Mouse (Mus musculus) thymus, adult 2 months (tissue): ENCODE results near the gene Ush2a. TPM values are rescaled to one million over a fixed set of nuclear protein-coding genes. Genes with fewer than 3 reads are reported as not detected.

ENCODE experiments used
- DNase-seq: peaks from one replicate; pipeline ENCODE4 v3.0.0; 2021
- H3K27ac ChIP-seq: fragments of 200-500 bp; 2 replicates; pipeline ENCODE4 v1.5.1; 2012; ENCODE audit warnings: low read length, control low read depth; ENCODE audit not compliant: control insufficient read depth, insufficient read depth
- H3K27me3 ChIP-seq: fragments of 200-500 bp; 2 replicates; pipeline ENCODE4 v1.6.1; 2012; ENCODE audit warnings: mild to moderate bottlenecking, low read length, moderate library complexity, mixed read lengths; ENCODE audit not compliant: control insufficient read depth, insufficient read depth
- H3K36me3 ChIP-seq: fragments of 200-500 bp; 2 replicates; pipeline ENCODE4 v1.6.1; 2012; ENCODE audit warnings: mild to moderate bottlenecking, low read length, moderate library complexity; ENCODE audit not compliant: control insufficient read depth, insufficient read depth
- H3K4me1 ChIP-seq: fragments of 200-500 bp; replicated peaks from 2 replicates; pipeline ENCODE4 v1.6.1; 2012; ENCODE audit warnings: low read length; ENCODE audit not compliant: control insufficient read depth, insufficient read depth
- H3K4me3 ChIP-seq: fragments of 200-500 bp; 2 replicates; pipeline ENCODE4 v1.5.1; 2012; ENCODE audit warnings: mild to moderate bottlenecking, low read length, control low read depth, moderate library complexity; ENCODE audit not compliant: control insufficient read depth, insufficient read depth
- CTCF ChIP-seq: fragments of 200-500 bp; IDR thresholded peaks from 2 replicates; pipeline ENCODE4 v1.5.1; 2012; ENCODE audit warnings: mild to moderate bottlenecking, control low read depth, low read length, moderate library complexity, borderline replicate concordance; ENCODE audit not compliant: control insufficient read depth, poor library complexity, insufficient read depth; ENCODE audit errors: extremely low read depth
- POLR2A ChIP-seq: fragments of 200-500 bp; IDR thresholded peaks from 2 replicates; pipeline ENCODE4 v1.6.1; 2012; ENCODE audit warnings: mild to moderate bottlenecking, low read length, control low read depth, moderate library complexity; ENCODE audit not compliant: control insufficient read depth, poor library complexity, insufficient read depth; ENCODE audit errors: extremely low read depth
- WGBS: fragments of 180-500 bp; shearing (Covaris S2); methylation state at CpG from one replicate; pipeline ENCODE4 v1.1.7; 2018; 5-methylcytosine and 5-hydroxymethylcytosine counted together
- polyA plus RNA-seq: library from polyadenylated mRNA; depleted of rRNA; stranded (reverse); fragments of >200 nt; gene quantifications from 2 replicates; pipeline ENCODE4 v1.2.3, GENCODE M21; 2012

The Ush2a gene
- polyA plus RNA-seq, 1 experiment, result 0.05 TPM

DNA sequence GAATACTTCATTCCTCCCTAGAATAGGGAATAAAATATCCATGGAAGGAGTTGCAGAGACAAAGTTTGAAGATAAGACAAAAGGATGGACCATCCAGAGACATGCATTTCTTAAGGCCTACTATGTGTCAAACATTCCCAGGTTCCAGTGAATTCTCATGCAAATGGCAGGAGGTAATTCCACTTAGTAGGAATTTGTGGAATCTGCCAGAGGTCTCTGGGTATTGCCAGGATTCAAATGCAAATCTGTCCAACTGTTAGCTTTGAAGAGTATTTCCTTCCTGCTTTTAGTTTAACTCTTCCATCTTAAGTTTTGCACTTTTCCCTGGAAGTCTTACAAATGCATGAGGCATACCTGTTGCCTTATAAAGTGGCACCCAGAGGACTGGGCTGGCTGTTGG is 592.4 kb downstream of the Ush2a start:
- TF ChIP-seq POLR2A (no peak), CTCF (no peak)
- no peak overlapping the region for H3K4me3 ChIP-seq
- no peaks in the 10 kb centered on the region for H3K4me1 ChIP-seq
- no peaks in the 10 kb centered on the region for H3K27me3 ChIP-seq
- no peak for DNase-seq
- no peak overlapping the region for H3K27ac ChIP-seq
- no peaks in the 10 kb centered on the region for H3K36me3 ChIP-seq

DNA sequence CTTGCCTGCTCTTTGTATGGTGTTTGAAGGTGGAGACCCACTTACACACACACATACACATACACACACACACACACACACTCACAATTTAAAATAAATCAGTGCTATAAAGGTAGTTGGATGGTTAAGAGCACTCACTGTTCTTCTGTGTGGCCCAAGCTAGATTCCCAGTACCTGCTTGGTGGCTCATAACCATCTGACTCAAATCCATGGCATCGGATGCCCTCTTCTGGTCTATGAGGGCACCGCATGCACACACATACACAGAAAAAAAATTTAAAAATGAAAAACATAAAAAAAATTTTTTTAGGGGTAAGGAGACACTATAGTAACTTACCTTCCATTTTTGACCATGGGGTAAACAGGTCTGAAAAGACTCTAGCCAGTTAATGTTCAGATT is 593.2 kb downstream of the Ush2a start:
- no peak for TF ChIP-seq CTCF
- TF ChIP-seq POLR2A, result no peak
- Histone ChIP-seq H3K4me1 (no peaks in the 10 kb centered on the region), H3K27ac (no peak overlapping the region), H3K27me3 (no peaks in the 10 kb centered on the region), H3K4me3 (no peak overlapping the region), H3K36me3 (no peaks in the 10 kb centered on the region)
- WGBS, result 96% methylated on average over 2 of the region's 2 CpGs
- DNase-seq, result no peak

DNA sequence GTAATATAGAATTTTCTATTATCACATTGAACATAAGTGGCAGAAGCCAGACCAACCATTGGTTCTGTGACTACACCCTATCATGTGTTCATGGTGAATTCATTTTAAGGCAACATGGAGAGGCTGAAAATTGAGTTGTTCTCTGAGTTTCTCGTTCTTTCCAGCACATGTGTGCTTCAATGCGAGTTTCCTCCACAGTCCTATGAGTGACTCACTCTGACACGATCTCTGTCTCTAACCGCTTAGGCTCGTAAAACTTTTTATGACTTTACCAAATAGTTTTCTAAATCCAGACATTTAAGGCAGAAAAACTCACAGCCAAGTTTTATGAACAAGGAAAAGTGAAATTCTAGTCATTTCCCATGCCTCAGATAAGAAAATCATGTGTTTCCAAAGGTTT is 597.9 kb downstream of the Ush2a start:
- TF ChIP-seq CTCF, result no peak
- no peak for TF ChIP-seq POLR2A
- DNase-seq, result no peak
- Histone ChIP-seq H3K27ac (no peak overlapping the region), H3K4me1 (no peaks in the 10 kb centered on the region), H3K27me3 (no peaks in the 10 kb centered on the region), H3K4me3 (no peak overlapping the region), H3K36me3 (no peaks in the 10 kb centered on the region)
- WGBS, result 87% methylated on average over 5 of the region's 5 CpGs

DNA sequence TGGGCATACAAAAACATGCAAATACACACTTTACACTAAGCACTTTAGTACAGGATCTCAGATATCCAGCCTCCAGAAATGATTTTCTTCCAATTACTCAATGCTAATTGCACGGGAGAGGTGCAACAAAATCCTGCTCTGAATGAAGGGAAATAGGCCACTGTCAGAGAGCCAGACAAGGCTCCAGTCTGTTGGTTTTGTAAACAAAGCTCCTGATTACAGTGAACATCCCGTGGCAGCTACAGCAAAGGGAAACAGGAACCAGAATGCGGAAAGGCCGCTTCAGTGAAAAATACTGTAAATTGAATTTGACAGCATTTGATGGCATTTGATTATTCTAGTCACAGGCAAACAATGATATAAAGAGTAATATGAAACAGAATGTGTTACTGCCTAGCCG is 604.1 kb downstream of the Ush2a start:
- TF ChIP-seq POLR2A (no peak), CTCF (no peak)
- Histone ChIP-seq H3K27ac (no peak overlapping the region), H3K36me3 (no peaks in the 10 kb centered on the region), H3K27me3 (no peaks in the 10 kb centered on the region), H3K4me1 (no peaks in the 10 kb centered on the region), H3K4me3 (no peak overlapping the region)
- 61% methylated on average over 5 of the region's 5 CpGs for WGBS
- DNase-seq, result no peak

DNA sequence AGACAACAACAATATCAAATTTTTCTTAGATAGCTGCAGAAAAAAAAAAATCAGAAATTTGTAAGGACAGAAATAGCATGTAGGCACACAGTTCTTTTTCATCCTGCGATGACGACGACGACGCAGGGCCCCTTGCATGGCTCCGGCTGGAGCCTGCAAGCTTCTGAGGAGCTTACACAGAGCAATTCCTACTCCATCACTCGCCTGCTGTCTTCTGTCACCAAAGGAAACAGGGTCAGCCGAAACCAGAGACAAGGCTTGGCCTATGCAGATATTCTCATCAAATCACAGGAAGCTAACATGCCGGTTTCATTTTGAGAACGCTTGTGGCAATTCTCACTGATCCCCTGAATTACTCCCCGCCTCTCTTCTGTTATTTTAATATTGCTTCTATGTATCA is 604.7 kb downstream of the Ush2a start:
- no peak overlapping the region for H3K4me3 ChIP-seq
- H3K36me3 ChIP-seq, result no peaks in the 10 kb centered on the region
- no peaks in the 10 kb centered on the region for H3K4me1 ChIP-seq
- H3K27ac ChIP-seq, result no peak overlapping the region
- TF ChIP-seq POLR2A, result no peak
- TF ChIP-seq CTCF, result no peak
- 83% methylated on average over 11 of the region's 11 CpGs for WGBS
- no peak for DNase-seq
- no peaks in the 10 kb centered on the region for H3K27me3 ChIP-seq

DNA sequence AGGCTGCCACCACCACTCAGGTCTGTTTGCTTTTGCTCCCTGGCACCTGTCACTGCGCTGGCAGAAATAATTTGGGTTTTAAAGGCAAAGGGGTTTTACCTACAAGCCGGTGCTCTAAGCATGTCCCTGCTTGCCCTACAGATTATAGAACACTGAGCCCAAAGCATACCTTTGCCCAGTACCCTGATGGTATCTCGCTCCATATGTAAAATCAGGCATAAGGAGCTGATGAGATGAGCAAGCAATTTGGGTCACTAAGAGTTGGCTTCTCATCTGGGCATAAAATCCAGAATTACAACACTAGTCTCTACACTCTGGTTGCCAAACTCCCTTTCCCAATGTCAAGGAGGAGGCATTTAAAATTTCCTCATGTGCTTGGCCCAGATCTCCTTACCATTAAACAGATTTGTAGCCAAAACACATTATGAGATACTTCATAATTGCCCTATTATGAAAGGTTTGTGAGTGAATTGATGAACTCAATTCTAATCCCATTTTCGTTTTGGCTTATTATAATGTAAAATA is 616.8 kb downstream of the Ush2a start:
- Histone ChIP-seq H3K36me3 (no peaks in the 10 kb centered on the region), H3K4me1 (no peaks in the 10 kb centered on the region), H3K27me3 (no peaks in the 10 kb centered on the region), H3K27ac (no peak overlapping the region), H3K4me3 (no peak overlapping the region)
- DNase-seq, result no peak
- 86% methylated on average over 4 of the region's 4 CpGs for WGBS
- TF ChIP-seq POLR2A, result no peak
- TF ChIP-seq CTCF, result no peak

DNA sequence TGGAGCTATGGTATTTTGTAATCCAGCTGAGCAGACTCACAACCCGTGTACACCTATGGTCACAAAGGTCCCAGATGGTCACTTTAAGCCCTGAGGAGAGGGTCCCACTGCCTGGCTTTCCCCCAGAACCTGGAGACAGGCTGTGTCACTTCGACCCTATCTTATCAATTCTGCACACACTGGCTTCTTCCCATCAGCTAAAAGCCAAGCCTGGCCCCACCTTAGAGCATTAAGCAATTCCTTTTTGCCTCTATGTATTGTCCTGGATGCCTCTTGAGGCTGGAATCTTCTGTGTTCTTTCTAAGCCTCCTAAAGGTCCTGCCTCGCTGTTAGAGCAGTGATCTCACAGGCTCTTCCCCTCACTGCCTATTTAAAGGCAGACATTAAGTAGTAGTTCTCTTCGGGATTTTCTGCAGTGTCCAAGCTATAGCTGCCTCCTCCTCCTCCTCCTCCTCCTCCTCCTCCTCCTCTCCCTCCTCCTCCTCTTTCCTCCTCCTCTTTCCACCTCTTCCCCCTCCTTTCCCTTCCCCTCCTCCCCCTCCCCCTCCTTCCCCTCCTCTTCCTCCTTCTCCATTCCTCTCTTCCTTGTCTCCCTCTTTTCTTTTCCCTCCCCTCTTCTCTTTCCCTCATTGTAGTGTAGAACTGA is 635.2 kb downstream of the Ush2a start:
- Histone ChIP-seq H3K27me3 (no peaks in the 10 kb centered on the region), H3K4me1 (no peaks in the 10 kb centered on the region), H3K36me3 (no peaks in the 10 kb centered on the region), H3K27ac (no peak overlapping the region), H3K4me3 (no peak overlapping the region)
- no peak for DNase-seq
- TF ChIP-seq CTCF, result no peak
- TF ChIP-seq POLR2A, result no peak
- 52% methylated on average over 4 of the region's 4 CpGs for WGBS
